Mouse (Mus musculus) liver, embryonic 14.5 days (tissue): ENCODE measurements around the gene AC134908.4. TPM values are rescaled to one million over a fixed set of nuclear protein-coding genes. Genes with fewer than 3 reads are reported as not detected.

Experiments used
- ATAC-seq: fragments of 200-750 bp; cut with Nextera tagmentation; 2 replicates; pipeline ENCODE4 v1.8.0; 2017; ENCODE audit warnings: moderate number of reproducible peaks, mild to moderate bottlenecking, moderate library complexity; ENCODE audit not compliant: insufficient read depth
- DNase-seq, 3 experiments: peaks; one replicate each; pipeline ENCODE4 v3.0.0-alpha.2; 2012 to 2013; ENCODE audit warnings: low read depth in 3 of 3, low spot score in 3 of 3
- H3K27ac ChIP-seq: fragments of 300-500 bp; sonication (generic); 2 replicates; pipeline ENCODE4 v1.5.1; 2014; ENCODE audit warnings: moderate library complexity, mild to moderate bottlenecking, control low read depth, inconsistent platforms
- H3K27me3 ChIP-seq: fragments of 300-500 bp; sonication (generic); 2 replicates; pipeline ENCODE4 v1.6.1; 2014; ENCODE audit warnings: mild to moderate bottlenecking, low read length, moderate library complexity; ENCODE audit not compliant: control insufficient read depth, insufficient read depth
- H3K36me3 ChIP-seq: fragments of 300-500 bp; sonication (generic); replicated peaks from 2 replicates; pipeline ENCODE4 v1.6.1; 2014; ENCODE audit warnings: low read depth; ENCODE audit not compliant: control insufficient read depth, insufficient read depth
- H3K4me1 ChIP-seq, 2 experiments: fragments of 200-500 bp in 1 of 2; fragments of 300-500 bp in 1 of 2; sonication (generic) in 1 of 2; replicated peaks; 2 replicates each; pipeline ENCODE4 v1.6.1; 2012 to 2014; ENCODE audit warnings: antibody characterized with exemption in 1 of 2, inconsistent platforms in 1 of 2, low read length in 1 of 2; ENCODE audit not compliant: control insufficient read depth in 2 of 2, insufficient read depth in 2 of 2
- H3K4me2 ChIP-seq: fragments of 300-500 bp; sonication (generic); 2 replicates; pipeline ENCODE4 v1.6.1; 2014; ENCODE audit warnings: low read depth, mild to moderate bottlenecking, control low read depth, moderate library complexity
- H3K4me3 ChIP-seq, 2 experiments: fragments of 200-500 bp in 1 of 2; fragments of 300-500 bp in 1 of 2; sonication (generic) in 1 of 2; 2 replicates each; pipeline ENCODE4 v1.5.1; 2012 to 2014; ENCODE audit warnings: low read depth in 2 of 2, low read length in 2 of 2, mild to moderate bottlenecking in 2 of 2, control low read depth in 1 of 2, inconsistent platforms in 1 of 2, moderate library complexity in 1 of 2; ENCODE audit not compliant: insufficient read depth in 1 of 2
- H3K9ac ChIP-seq: fragments of 300-500 bp; sonication (generic); replicated peaks from 2 replicates; pipeline ENCODE4 v1.6.1; 2014; ENCODE audit warnings: mild to moderate bottlenecking, control low read depth, moderate library complexity
- H3K9me3 ChIP-seq: fragments of 300-500 bp; sonication (generic); 2 replicates; pipeline ENCODE4 v1.6.1; 2016; ENCODE audit warnings: low read length, mixed read lengths; ENCODE audit not compliant: control insufficient read depth
- CTCF ChIP-seq: IDR thresholded peaks from 2 replicates; pipeline ENCODE4 v1.5.1; 2016; ENCODE audit warnings: antibody characterized with exemption, low read depth, control low read depth
- EP300 ChIP-seq: IDR thresholded peaks from 2 replicates; pipeline ENCODE4 v1.6.1; 2016; ENCODE audit warnings: antibody characterized with exemption, low read depth
- WGBS: fragments of 180-500 bp; shearing (Covaris S2); extraction: QIAGEN DNeasy Blood & Tissue Kit; methylation state at CpG from one replicate; pipeline ENCODE4 v1.1.7; 2014; ENCODE audit not compliant: insufficient replicate concordance; 5-methylcytosine and 5-hydroxymethylcytosine counted together
- polyA plus RNA-seq, 2 experiments: library from polyadenylated mRNA; depleted of rRNA in 1 of 2; stranded (reverse) in 1 of 2; unstranded in 1 of 2; fragments of >200 nt; fragmentation: Nextera tagmentation in 1 of 2; extraction: Ambion mirVana in 1 of 2; gene quantifications; 2 replicates each; pipeline versions ENCODE4 v1.2.1 to v1.2.3; 2012 to 2014

The AC134908.4 gene
- polyA plus RNA-seq, 2 experiments = not detected

DNA sequence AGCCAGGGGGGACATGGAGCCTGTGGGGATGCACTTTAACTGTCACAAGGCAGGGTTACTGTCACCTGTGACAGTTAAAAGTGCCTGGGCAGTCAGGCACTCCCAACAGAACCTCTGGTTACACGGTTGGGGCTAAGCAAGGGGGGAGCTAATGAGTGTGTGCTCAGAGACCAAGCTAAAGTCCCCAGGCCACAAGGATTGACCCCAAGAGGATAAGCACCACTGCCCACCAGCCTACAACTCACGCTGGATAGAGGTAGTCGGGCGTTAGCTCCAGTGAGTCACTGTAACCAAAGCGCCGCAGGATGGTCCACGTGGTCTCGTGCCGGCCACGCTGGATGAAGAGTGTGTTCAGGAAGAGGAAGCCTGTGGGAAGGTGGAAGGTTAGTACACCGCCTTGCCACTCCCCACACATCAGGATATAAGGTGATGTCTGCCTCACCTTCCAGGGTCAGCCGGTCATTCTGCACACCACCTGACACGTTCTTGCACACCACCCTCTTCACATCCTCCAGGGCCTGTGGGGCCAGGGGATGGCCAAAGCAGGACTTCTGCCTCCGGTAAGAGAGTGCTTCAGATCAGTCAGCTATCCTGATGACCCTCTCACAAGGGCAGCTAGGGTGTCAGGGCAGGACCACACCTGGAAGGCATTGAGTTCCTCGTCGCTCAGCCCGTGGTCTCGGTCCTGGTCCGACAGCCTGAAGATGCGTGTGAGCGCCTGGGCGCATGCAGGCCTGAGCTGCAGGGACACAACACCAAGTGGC lies 45.8 kb upstream of the AC134908.4 start, which contains the start of gene Gm20683:
TSS of gene Gm20683 (minus strand) at position 647 of the 764 bp plus-strand sequence.
- peaks cover 32% of the 10 kb centered on the region for H3K36me3 ChIP-seq
- no peak within 1 kb of the TSS for H3K9ac ChIP-seq
- no peak for DNase-seq
- WGBS = 93% methylated on average over 22 of the region's 22 CpGs
- H3K9me3 ChIP-seq = no peaks in the 10 kb centered on the region
- ATAC-seq = no peak
- H3K4me3 ChIP-seq = no peak within 1 kb of the TSS
- H3K27ac ChIP-seq = no peak within 1 kb of the TSS
- H3K4me2 ChIP-seq = no peak within 1 kb of the TSS; the same call in 1 of the 2 replicates
- H3K4me1 ChIP-seq = peaks cover 16 to 19% of the 10 kb centered on the region in 2 experiments
- H3K27me3 ChIP-seq = no peaks in the 10 kb centered on the region
- TF ChIP-seq EP300 (no peak), CTCF (no peak)

GRCm38 (mm10) chr17:25840519-25840918 lies 45.1 kb upstream of the AC134908.4 start:
- ATAC-seq = no peak

DNA sequence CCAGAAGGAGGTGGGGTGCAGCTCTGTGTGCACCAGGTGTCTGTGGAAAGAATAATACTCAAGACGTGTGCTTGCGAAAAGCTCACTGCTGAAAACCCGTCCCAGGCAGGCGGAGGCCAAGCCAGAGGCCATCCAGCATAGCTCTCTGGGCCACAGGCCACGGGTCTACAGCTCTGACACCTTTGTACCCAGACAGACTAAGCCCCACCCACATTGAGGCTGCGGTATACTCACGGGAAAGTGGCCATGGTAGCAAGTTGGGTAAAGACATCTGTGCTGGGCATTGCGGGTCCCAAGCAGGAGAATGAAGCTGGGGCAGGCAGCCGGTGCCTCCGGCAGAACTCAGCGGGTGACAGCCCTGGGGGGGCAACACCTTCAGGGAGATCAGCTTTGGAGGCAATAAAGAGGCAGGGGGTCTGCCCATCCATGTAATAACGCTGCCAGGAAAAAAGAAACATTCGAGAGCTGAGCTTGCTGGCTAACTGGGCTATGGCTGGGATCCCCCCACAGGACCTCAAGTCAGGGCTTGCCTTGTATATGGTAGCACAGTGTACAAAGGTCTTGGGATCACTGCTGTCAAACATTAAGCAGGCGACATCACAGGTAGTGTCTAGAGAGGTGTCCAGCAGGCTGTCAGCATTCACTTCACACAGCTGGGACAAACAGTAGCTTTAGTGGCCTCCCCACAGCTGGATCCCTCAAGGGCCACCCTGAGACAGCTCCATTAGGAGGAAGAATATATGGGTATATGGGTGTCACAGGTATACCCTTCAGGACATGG lies 44.2 kb upstream of the AC134908.4 start:
- ATAC-seq (no peak), DNase-seq (no peak)
- TF ChIP-seq EP300 (no peak), CTCF (no peak)
- WGBS = 78% methylated on average over 14 of the region's 14 CpGs
- Histone ChIP-seq H3K27me3 (no peaks in the 10 kb centered on the region), H3K4me1 (peaks cover 13 to 15% of the 10 kb centered on the region in 2 experiments), H3K27ac (no peak overlapping the region), H3K4me2 (no peak overlapping the region), H3K4me3 (no peak overlapping the region), H3K36me3 (peaks cover 32% of the 10 kb centered on the region), H3K9me3 (no peaks in the 10 kb centered on the region), H3K9ac (no peak overlapping the region)

More at GRCm38 (mm10) chr17:25840519-25840918, 45.1 kb upstream of the AC134908.4 start:
- Histone ChIP-seq H3K27ac (no peak overlapping the region), H3K36me3 (peaks cover 32% of the 10 kb centered on the region), H3K9ac (no peak overlapping the region), H3K9me3 (no peaks in the 10 kb centered on the region), H3K4me1 (peaks cover 16 to 19% of the 10 kb centered on the region in 2 experiments), H3K27me3 (no peaks in the 10 kb centered on the region), H3K4me2 (no peak overlapping the region), H3K4me3 (no peak overlapping the region)
- DNase-seq = no peak
- 91% methylated on average over 6 of the region's 6 CpGs for WGBS
- TF ChIP-seq EP300 (no peak), CTCF (no peak)

GRCm38 (mm10) chr17:25838904-25839303 lies 43.4 kb upstream of the AC134908.4 start:
- TF ChIP-seq CTCF (no peak), EP300 (no peak)
- Histone ChIP-seq H3K27ac (no peak overlapping the region), H3K4me2 (no peak overlapping the region), H3K36me3 (peaks cover 32% of the 10 kb centered on the region), H3K9me3 (no peaks in the 10 kb centered on the region), H3K27me3 (no peaks in the 10 kb centered on the region), H3K9ac (no peak overlapping the region), H3K4me1 (peaks cover 12 to 14% of the 10 kb centered on the region in 2 experiments), H3K4me3 (no peak overlapping the region)
- ATAC-seq (no peak), DNase-seq (no peak)
- 75% methylated on average over 4 of the region's 4 CpGs for WGBS

DNA sequence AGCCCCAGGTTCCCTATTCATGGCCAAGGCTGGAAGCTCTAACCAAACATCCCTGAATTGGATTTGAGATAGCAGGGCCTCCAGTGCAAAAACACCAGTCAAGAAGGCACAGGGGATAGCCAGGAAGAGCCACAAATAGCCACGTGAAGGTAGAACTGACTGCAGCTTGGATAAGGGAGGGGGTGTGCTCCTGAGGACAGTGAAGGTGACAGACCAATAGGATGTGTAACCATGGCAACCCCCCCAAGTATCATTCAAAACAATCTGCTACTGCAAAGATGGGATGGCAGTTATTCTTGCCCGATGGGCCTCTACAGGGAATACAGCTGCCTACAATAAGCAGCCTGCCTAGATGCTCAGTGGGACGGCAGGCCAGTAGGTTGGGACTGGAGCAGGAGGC lies 42.1 kb upstream of the AC134908.4 start:
- no peak for ATAC-seq
- H3K4me1 ChIP-seq = peaks cover 3 to 6% of the 10 kb centered on the region in 2 experiments; a peak in 1 of 4 replicates
- 51% methylated on average over 3 of the region's 3 CpGs for WGBS

More for the DNA sequence above, 42.1 kb upstream of the AC134908.4 start:
- TF ChIP-seq EP300 = no peak
- no peak for TF ChIP-seq CTCF
- H3K9me3 ChIP-seq = no peaks in the 10 kb centered on the region
- no peak overlapping the region for H3K4me3 ChIP-seq
- no peaks in the 10 kb centered on the region for H3K27me3 ChIP-seq
- no peak overlapping the region for H3K27ac ChIP-seq
- no peak overlapping the region for H3K9ac ChIP-seq
- no peak overlapping the region for H3K4me2 ChIP-seq
- peaks cover 32% of the 10 kb centered on the region for H3K36me3 ChIP-seq
- DNase-seq = no peak
